Mouse (Mus musculus) kidney, adult 2 months (tissue): ENCODE data around the gene Prkd2. TPM values are rescaled to one million over a fixed set of nuclear protein-coding genes. Genes with fewer than 3 reads are reported as not detected.

Source experiments
- DNase-seq: peaks from one replicate; pipeline ENCODE4 v3.0.0; 2021
- H3K27ac ChIP-seq: fragments of 200-500 bp; 2 replicates; pipeline ENCODE4 v1.5.1; 2012; ENCODE audit warnings: low read depth, low read length, control low read depth, inconsistent platforms; ENCODE audit not compliant: insufficient read depth
- H3K27me3 ChIP-seq: fragments of 200-500 bp; replicated peaks from 2 replicates; pipeline ENCODE4 v1.6.1; 2012; ENCODE audit warnings: mild to moderate bottlenecking, moderate library complexity, low read length, inconsistent platforms; ENCODE audit not compliant: control insufficient read depth, insufficient read depth
- H3K36me3 ChIP-seq: fragments of 200-500 bp; 2 replicates; pipeline ENCODE4 v1.6.1; 2012; ENCODE audit warnings: mild to moderate bottlenecking, moderate library complexity, low read length, inconsistent platforms; ENCODE audit not compliant: control insufficient read depth, insufficient read depth
- H3K4me1 ChIP-seq: fragments of 200-500 bp; 2 replicates; pipeline ENCODE4 v1.6.1; 2011; ENCODE audit warnings: low read length; ENCODE audit not compliant: control insufficient read depth, insufficient read depth
- H3K4me3 ChIP-seq: fragments of 200-500 bp; 2 replicates; pipeline ENCODE4 v1.5.1; 2011; ENCODE audit warnings: mild to moderate bottlenecking, low read depth, low read length, control low read depth; ENCODE audit not compliant: insufficient read depth
- CTCF ChIP-seq: fragments of 200-500 bp; conservative IDR thresholded peaks from 2 replicates; pipeline ENCODE4 v1.5.1; 2011; ENCODE audit warnings: low read depth, mild to moderate bottlenecking, control low read depth, low read length, moderate library complexity, mixed read lengths; ENCODE audit not compliant: insufficient read depth, insufficient read length
- POLR2A ChIP-seq: fragments of 200-500 bp; IDR thresholded peaks from one replicate; pipeline ENCODE4 v1.6.1; 2011; ENCODE audit warnings: low read depth, low read length, control low read depth
- WGBS: fragments of 180-500 bp; shearing (Covaris S2); methylation state at CpG from one replicate; pipeline ENCODE4 v1.1.7; 2018; 5-methylcytosine and 5-hydroxymethylcytosine counted together
- polyA plus RNA-seq: library from polyadenylated mRNA; depleted of rRNA; stranded (reverse); fragments of >200 nt; gene quantifications from 2 replicates; pipeline ENCODE4 v1.2.3, GENCODE M21; 2012

Prkd2 gene
- polyA plus RNA-seq, 1 experiment, result 23.3 TPM

GRCm38 (mm10) chr7:16825785-16826184 is 16.9 kb upstream of the Prkd2 start:
- peaks cover 7% of the 10 kb centered on the region; the same call in 1 of the 2 replicates for H3K4me1 ChIP-seq
- TF ChIP-seq POLR2A, result no peak
- 0 out of 2 replicates have a peak, but pooled peaks have one; percentile 25 for TF ChIP-seq CTCF
- H3K4me3 ChIP-seq, result no peak overlapping the region
- H3K27ac ChIP-seq, result no peak overlapping the region
- DNase-seq, result peak; percentile 52
- WGBS, result 81% methylated on average over 10 of the region's 10 CpGs
- H3K36me3 ChIP-seq, result no peaks in the 10 kb centered on the region
- no peaks in the 10 kb centered on the region for H3K27me3 ChIP-seq

- H3K36me3 ChIP-seq, result 0 out of 2 replicates have a peak, but pooled peaks cover 1% of the 10 kb centered on the region
- TF ChIP-seq POLR2A, result no peak
- no peak for TF ChIP-seq CTCF
- DNase-seq, result no peak
- H3K4me1 ChIP-seq, result no peaks in the 10 kb centered on the region
- WGBS, result 67% methylated on average over 5 of the region's 5 CpGs
- no peaks in the 10 kb centered on the region for H3K27me3 ChIP-seq
- H3K4me3 ChIP-seq, result no peak overlapping the region
- H3K27ac ChIP-seq, result no peak overlapping the region
Observed at GRCm38 (mm10) chr7:16826571-16826970, 16.1 kb upstream of the Prkd2 start.

GRCm38 (mm10) chr7:16827274-16827673 is 15.4 kb upstream of the Prkd2 start:
- Histone ChIP-seq H3K36me3 (peaks cover 1% of the 10 kb centered on the region; the same call in 1 of the 2 replicates), H3K4me3 (no peak overlapping the region), H3K27me3 (no peaks in the 10 kb centered on the region), H3K27ac (no peak overlapping the region), H3K4me1 (no peaks in the 10 kb centered on the region)
- no peak for DNase-seq
- TF ChIP-seq POLR2A, result no peak
- no peak for TF ChIP-seq CTCF
- 68% methylated on average over 4 of the region's 4 CpGs for WGBS

- H3K27ac ChIP-seq, result no peak overlapping the region
- peaks cover 4% of the 10 kb centered on the region; the same call in 1 of the 2 replicates for H3K36me3 ChIP-seq
- WGBS, result 68% methylated on average over 9 of the region's 9 CpGs
- H3K27me3 ChIP-seq, result no peaks in the 10 kb centered on the region
- H3K4me3 ChIP-seq, result no peak overlapping the region
- no peaks in the 10 kb centered on the region for H3K4me1 ChIP-seq
- TF ChIP-seq CTCF (no peak), POLR2A (no peak)
- peak; percentile 50 for DNase-seq
Observed at GRCm38 (mm10) chr7:16830449-16830848, 12.3 kb upstream of the Prkd2 start.

- Histone ChIP-seq H3K4me3 (no peak overlapping the region), H3K4me1 (0 out of 2 replicates have a peak, but pooled peaks cover 5% of the 10 kb centered on the region), H3K27me3 (no peaks in the 10 kb centered on the region), H3K27ac (no peak overlapping the region), H3K36me3 (no peaks in the 10 kb centered on the region)
- WGBS, result 89% methylated on average over 18 of the region's 18 CpGs
- no peak for TF ChIP-seq CTCF
- TF ChIP-seq POLR2A, result no peak
- no peak for DNase-seq
Observed at GRCm38 (mm10) chr7:16837916-16838803, 4.5 kb upstream of the Prkd2 start.

GRCm38 (mm10) chr7:16838804-16839426 is 3.8 kb upstream of the Prkd2 start:
- no peak overlapping the region for H3K27ac ChIP-seq
- H3K36me3 ChIP-seq, result no peaks in the 10 kb centered on the region
- TF ChIP-seq POLR2A (no peak), CTCF (no peak)
- 0 out of 2 replicates have a peak, but pooled peaks cover 5% of the 10 kb centered on the region for H3K4me1 ChIP-seq
- 77% methylated on average over 6 of the region's 6 CpGs for WGBS
- no peak overlapping the region for H3K4me3 ChIP-seq
- H3K27me3 ChIP-seq, result no peaks in the 10 kb centered on the region
- no peak for DNase-seq

- Histone ChIP-seq H3K27me3 (no peaks in the 10 kb centered on the region), H3K36me3 (no peaks in the 10 kb centered on the region), H3K4me1 (0 out of 2 replicates have a peak, but pooled peaks cover 5% of the 10 kb centered on the region), H3K4me3 (no peak overlapping the region), H3K27ac (no peak overlapping the region)
- DNase-seq, result no peak
- 93% methylated on average over 12 of the region's 12 CpGs for WGBS
- no peak for TF ChIP-seq CTCF
- TF ChIP-seq POLR2A, result no peak
Observed at GRCm38 (mm10) chr7:16839427-16840108, 3.1 kb upstream of the Prkd2 start.
